Mouse (Mus musculus): Measurements from ENCODE around the gene Gpr50. TPM values are rescaled to one million over a fixed set of nuclear protein-coding genes. Genes with fewer than 3 reads are reported as not detected.

Gpr50 gene
- polyA plus RNA-seq, 1 experiment from 2014 or later, result 0.17 TPM

DNA sequence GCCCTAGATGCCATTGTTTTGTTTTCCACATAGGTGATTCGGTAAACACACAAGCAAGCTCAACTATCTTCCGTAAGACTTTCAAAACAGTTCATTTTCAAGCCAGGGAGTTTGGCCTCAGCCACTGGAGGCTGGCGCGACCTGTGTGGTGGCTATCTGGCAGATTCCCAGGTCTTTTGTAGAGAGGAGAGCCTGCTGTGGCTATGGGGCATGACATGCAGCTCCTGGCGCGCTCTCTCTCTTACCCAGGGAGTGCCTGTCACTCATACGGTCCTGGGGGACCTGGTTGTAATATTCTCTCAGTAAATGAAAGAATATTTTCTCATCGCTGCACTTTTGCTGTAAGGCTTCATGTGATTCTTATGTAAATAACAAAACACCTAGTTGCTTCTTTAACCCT, 13.5 kb upstream of the Gpr50 start:
- no peak overlapping the region for H3K27ac ChIP-seq (replicated peaks; ENCODE audit: low read depth, low read length)
- no peak overlapping the region for H3K4me2 ChIP-seq (ENCODE audit: low read depth, severe bottlenecking)
- H3K4me1 ChIP-seq (ENCODE audit: control insufficient read depth, insufficient read depth, low read length), result no peaks in the 10 kb centered on the region
- H3K36me3 ChIP-seq (ENCODE audit: control insufficient read depth, insufficient read depth, low read length), result no peaks in the 10 kb centered on the region
- no peak overlapping the region for H3K9ac ChIP-seq (ENCODE audit: low read length)
- no peaks in the 10 kb centered on the region for H3K27me3 ChIP-seq (ENCODE audit: control insufficient read depth, insufficient read depth, low read length)
- DNase-seq (ENCODE audit: low spot score) (no peak), ATAC-seq (ENCODE audit: insufficient number of reproducible peaks, low FRiP score, low TSS enrichment, low read depth) (no peak)
- WGBS, result 57% methylated on average over 8 of the region's 8 CpGs
- no peaks in the 10 kb centered on the region for H3K9me3 ChIP-seq (ENCODE audit: control insufficient read depth, low read length)
- H3K4me3 ChIP-seq (ENCODE audit: low read depth, low read length), result no peak overlapping the region

DNA sequence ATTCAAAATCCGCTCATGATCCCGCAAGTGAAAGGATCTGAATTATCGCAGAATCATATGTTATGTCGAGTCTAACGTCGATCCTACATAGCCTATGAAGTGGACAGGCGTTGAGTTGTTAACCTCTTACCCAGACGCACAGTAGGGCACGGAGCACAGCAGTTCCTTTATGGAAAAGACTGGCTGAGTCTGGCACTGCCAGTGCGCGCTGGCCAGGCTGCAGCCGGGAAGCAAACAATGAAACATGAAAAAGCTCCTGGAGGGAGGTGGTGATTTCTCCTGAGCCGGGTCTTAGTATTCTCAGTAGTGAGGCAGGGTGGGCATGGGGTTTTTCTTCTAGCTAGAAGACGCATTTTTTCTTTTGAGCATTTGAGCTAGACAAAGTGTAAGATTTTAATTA, 1.7 kb upstream of the Gpr50 start:
- H3K27me3 ChIP-seq (ENCODE audit: control insufficient read depth, insufficient read depth, low read length), result peaks cover 44% of the 10 kb centered on the region
- no peak overlapping the region for H3K4me3 ChIP-seq (ENCODE audit: low read depth, low read length)
- DNase-seq (ENCODE audit: low spot score), result no peak
- no peak overlapping the region for H3K27ac ChIP-seq (replicated peaks; ENCODE audit: low read depth, low read length)
- no peaks in the 10 kb centered on the region for H3K4me1 ChIP-seq (ENCODE audit: control insufficient read depth, insufficient read depth, low read length)
- no peak for ATAC-seq (ENCODE audit: insufficient number of reproducible peaks, low FRiP score, low TSS enrichment, low read depth)
- H3K9ac ChIP-seq (ENCODE audit: low read length), result no peak overlapping the region
- H3K36me3 ChIP-seq (ENCODE audit: control insufficient read depth, insufficient read depth, low read length), result no peaks in the 10 kb centered on the region
- H3K4me2 ChIP-seq (ENCODE audit: low read depth, severe bottlenecking), result no peak overlapping the region
- peaks cover 3% of the 10 kb centered on the region; the same call in 1 of the 2 replicates for H3K9me3 ChIP-seq (ENCODE audit: control insufficient read depth, low read length)
- WGBS, result 18% methylated on average over 14 of the region's 14 CpGs

- Histone ChIP-seq H3K9ac (ENCODE audit: low read length) (no peak overlapping the region), H3K27me3 (ENCODE audit: control insufficient read depth, insufficient read depth, low read length) (peaks cover 56% of the 10 kb centered on the region), H3K4me3 (ENCODE audit: low read depth, low read length) (peak overlapping the region; percentile 29), H3K4me2 (ENCODE audit: low read depth, severe bottlenecking) (peak overlapping the region; percentile 53), H3K9me3 (ENCODE audit: control insufficient read depth, low read length) (peaks cover 3% of the 10 kb centered on the region; the same call in 1 of the 2 replicates), H3K27ac (replicated peaks; ENCODE audit: low read depth, low read length) (no peak overlapping the region), H3K4me1 (ENCODE audit: control insufficient read depth, insufficient read depth, low read length) (no peaks in the 10 kb centered on the region), H3K36me3 (ENCODE audit: control insufficient read depth, insufficient read depth, low read length) (no peaks in the 10 kb centered on the region)
- no peak for DNase-seq (ENCODE audit: low spot score)
- ATAC-seq (ENCODE audit: insufficient number of reproducible peaks, low FRiP score, low TSS enrichment, low read depth), result no peak
- 18% methylated on average over 68 of the region's 76 CpGs for WGBS
Observed at GRCm38 (mm10) chrX:71663871-71664687, 612 bp downstream of the Gpr50 start.

DNA sequence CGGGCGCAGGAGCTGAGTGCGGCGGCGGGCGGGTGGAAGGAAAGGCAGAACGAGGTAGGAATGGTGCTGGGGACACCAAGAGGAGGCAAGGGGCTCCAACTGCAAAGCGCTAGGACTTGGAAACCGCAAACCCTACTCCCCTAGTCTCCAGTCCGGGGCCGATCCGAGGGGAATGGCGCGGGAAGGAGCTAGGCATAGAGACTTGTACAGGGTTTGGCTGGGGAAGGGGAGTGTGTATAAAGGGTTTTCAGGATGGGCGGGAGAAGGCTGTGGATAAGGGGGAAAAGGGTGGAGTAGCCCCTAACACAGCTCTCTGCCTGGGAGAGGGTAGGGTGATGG, 1.2 kb downstream of the Gpr50 start:
- Histone ChIP-seq H3K4me1 (ENCODE audit: control insufficient read depth, insufficient read depth, low read length) (no peaks in the 10 kb centered on the region), H3K4me2 (ENCODE audit: low read depth, severe bottlenecking) (peak overlapping the region; percentile 53), H3K27ac (replicated peaks; ENCODE audit: low read depth, low read length) (no peak overlapping the region), H3K36me3 (ENCODE audit: control insufficient read depth, insufficient read depth, low read length) (no peaks in the 10 kb centered on the region), H3K4me3 (ENCODE audit: low read depth, low read length) (peak overlapping the region; percentile 29), H3K27me3 (ENCODE audit: control insufficient read depth, insufficient read depth, low read length) (peaks cover 52% of the 10 kb centered on the region), H3K9me3 (ENCODE audit: control insufficient read depth, low read length) (peaks cover 3% of the 10 kb centered on the region; the same call in 1 of the 2 replicates), H3K9ac (ENCODE audit: low read length) (no peak overlapping the region)
- WGBS, result 14% methylated on average over 15 of the region's 15 CpGs
- no peak for ATAC-seq (ENCODE audit: insufficient number of reproducible peaks, low FRiP score, low TSS enrichment, low read depth)
- peak; percentile 35 for DNase-seq (ENCODE audit: low spot score)

- no peak overlapping the region for H3K27ac ChIP-seq (replicated peaks; ENCODE audit: low read depth, low read length)
- H3K9ac ChIP-seq (ENCODE audit: low read length), result no peak overlapping the region
- H3K27me3 ChIP-seq (ENCODE audit: control insufficient read depth, insufficient read depth, low read length), result peaks cover 13% of the 10 kb centered on the region
- H3K4me1 ChIP-seq (ENCODE audit: control insufficient read depth, insufficient read depth, low read length), result no peaks in the 10 kb centered on the region
- no peaks in the 10 kb centered on the region for H3K36me3 ChIP-seq (ENCODE audit: control insufficient read depth, insufficient read depth, low read length)
- no peak overlapping the region for H3K4me3 ChIP-seq (ENCODE audit: low read depth, low read length)
- WGBS, result 24% methylated on average over 6 of the region's 6 CpGs
- ATAC-seq (ENCODE audit: insufficient number of reproducible peaks, low FRiP score, low TSS enrichment, low read depth) (no peak), DNase-seq (ENCODE audit: low spot score) (no peak)
- H3K4me2 ChIP-seq (ENCODE audit: low read depth, severe bottlenecking), result no peak overlapping the region
- no peaks in the 10 kb centered on the region for H3K9me3 ChIP-seq (ENCODE audit: control insufficient read depth, low read length)
Observed at GRCm38 (mm10) chrX:71670254-71670653, 6.8 kb downstream of the Gpr50 start.

- Histone ChIP-seq H3K27me3 (ENCODE audit: control insufficient read depth, insufficient read depth, low read length) (no peaks in the 10 kb centered on the region), H3K4me3 (ENCODE audit: low read depth, low read length) (no peak overlapping the region), H3K4me2 (ENCODE audit: low read depth, severe bottlenecking) (no peak overlapping the region), H3K9ac (ENCODE audit: low read length) (no peak overlapping the region), H3K4me1 (ENCODE audit: control insufficient read depth, insufficient read depth, low read length) (no peaks in the 10 kb centered on the region), H3K36me3 (ENCODE audit: control insufficient read depth, insufficient read depth, low read length) (no peaks in the 10 kb centered on the region), H3K9me3 (ENCODE audit: control insufficient read depth, low read length) (no peaks in the 10 kb centered on the region), H3K27ac (replicated peaks; ENCODE audit: low read depth, low read length) (no peak overlapping the region)
- WGBS, result 27% methylated on average over 6 of the region's 6 CpGs
- ATAC-seq (ENCODE audit: insufficient number of reproducible peaks, low FRiP score, low TSS enrichment, low read depth) (no peak), DNase-seq (ENCODE audit: low spot score) (no peak)
Observed at GRCm38 (mm10) chrX:71700817-71701469, 37.5 kb downstream of the Gpr50 start.

Other genes with a start within 250 kb of the Gpr50 start
- 22.1 and 23.4 TPM in 2 replicates for gene Cd99l2, start 170.8 kb upstream of the Gpr50 start, polyA plus RNA-seq (2014; fragmentation: Nextera tagmentation; extraction: Ambion mirVana)
- gene Hmgb3, start 107.7 kb upstream of the Gpr50 start, polyA plus RNA-seq (2014; fragmentation: Nextera tagmentation; extraction: Ambion mirVana), result 670 and 681 TPM in 2 replicates
- gene Vma21, start 152.3 kb downstream of the Gpr50 start, polyA plus RNA-seq (2014; fragmentation: Nextera tagmentation; extraction: Ambion mirVana), result 28.9 and 29.9 TPM in 2 replicates

All from limb, embryonic 11.5 days (tissue).